In genomic region chr2:73636387-73636786, GRCm38 (mm10) we compare ENCODE assay signal across 23 mouse cellular contexts. TPM values are rescaled to one million over a fixed set of nuclear protein-coding genes. Genes with fewer than 3 reads are reported as not detected.
A peak's percentile ranks its signal among the peaks of the same experiment; 100 is the strongest.
DNase-seq lines count a peak whose midpoint lies in the region; ATAC-seq and TF ChIP-seq lines count a peak whose summit lies in the region.
"Had no signal": no experiment of that assay in that cellular context is flagged by ENCODE, and none has a peak within 500 bp of the region (broad histone marks: within the 10 kb centered on the region; RNA-seq: fewer than 3 reads in every experiment).

No protein-coding gene starts in this region.

- peak; percentile 48; the same call in 1 of the 2 replicates for ATAC-seq in frontal cortex, adult (ENCODE audit: low TSS enrichment)
- ATAC-seq: activated CD4-positive, CD25-positive, alpha-beta regulatory T cell, adult 4 months; forebrain, embryonic 13.5 days; forebrain, embryonic 16.5 days; hindbrain, embryonic 16.5 days had no signal

- TF ChIP-seq CTCF in layer of hippocampus, adult 2 months (conservative IDR thresholded peaks at IDR 0.05): no peak

- no peak overlapping the region for H3K4me3 ChIP-seq in layer of hippocampus, adult 2 months
- H3K4me3 ChIP-seq: forebrain, embryonic 10.5 days; forebrain, embryonic 13.5 days; heart, embryonic 12.5 days; heart, embryonic 15.5 days; hindbrain, embryonic 10.5 days; hindbrain, embryonic 13.5 days had no signal

- H3K27ac ChIP-seq in layer of hippocampus, adult 2 months: peak overlapping the region; percentile 55; the same call in 1 of the 2 replicates
- H3K27ac ChIP-seq: forebrain, embryonic 10.5 days; forebrain, embryonic 13.5 days; heart, embryonic 15.5 days; hindbrain, embryonic 10.5 days; hindbrain, embryonic 13.5 days had no signal

- no peak for DNase-seq in frontal cortex, postnatal 25 days (ENCODE audit: low spot score in 2 of 2)
- DNase-seq in kidney, adult 8-10 months: peak; percentile 21 to 57
- DNase-seq in kidney, postnatal 14 days: no peak
- DNase-seq in layer of hippocampus, adult 2 months (ENCODE audit: low spot score in 2 of 2): peak in 1 of 2 experiments; percentile 5
- DNase-seq in layer of hippocampus, adult 9-10 months (ENCODE audit: low spot score): no peak
- DNase-seq: adrenal gland, adult 8-10 months; adrenal gland, postnatal 25 days; cerebellum, adult 18-20 months; cerebellum, adult 9-10 months; cerebellum, postnatal 14 days; gastrocnemius, postnatal 25 days; heart, postnatal 10 days; heart, postnatal 36 days had no signal

RNA-seq across cellular contexts. Expression of gene Chrna1, which starts 56.2 kb away (rescaled TPM):
- total RNA-seq in layer of hippocampus, adult 2 months (2021): under 1 TPM; 0.42 to 0.54 TPM
- total RNA-seq: adrenal gland, postnatal 25 days; heart, postnatal 10 days; heart, postnatal 36 days had no signal

Comparison
In these comparisons a context has a peak if more than half of its experiments do, and no peak if none do; other contexts are left out.
1. DNase-seq: peak in kidney, adult 8-10 months (2 of 2); none in frontal cortex, postnatal 25 days (0 of 2), kidney, postnatal 14 days (single experiment) and layer of hippocampus, adult 9-10 months (single experiment).